Mouse (Mus musculus) subcutaneous adipose tissue, adult 2 months (tissue): ENCODE results near the gene Ankar. TPM values are rescaled to one million over a fixed set of nuclear protein-coding genes. Genes with fewer than 3 reads are reported as not detected.

Source experiments
- polyA plus RNA-seq: library from polyadenylated mRNA; depleted of rRNA; stranded (reverse); fragments of >200 nt; gene quantifications from 2 replicates; pipeline ENCODE4 v1.2.3, GENCODE M21; 2012; ENCODE audit warnings: low replicate concordance; rRNA removed

The Ankar gene
- not detected in 2 replicates for polyA plus RNA-seq

DNA sequence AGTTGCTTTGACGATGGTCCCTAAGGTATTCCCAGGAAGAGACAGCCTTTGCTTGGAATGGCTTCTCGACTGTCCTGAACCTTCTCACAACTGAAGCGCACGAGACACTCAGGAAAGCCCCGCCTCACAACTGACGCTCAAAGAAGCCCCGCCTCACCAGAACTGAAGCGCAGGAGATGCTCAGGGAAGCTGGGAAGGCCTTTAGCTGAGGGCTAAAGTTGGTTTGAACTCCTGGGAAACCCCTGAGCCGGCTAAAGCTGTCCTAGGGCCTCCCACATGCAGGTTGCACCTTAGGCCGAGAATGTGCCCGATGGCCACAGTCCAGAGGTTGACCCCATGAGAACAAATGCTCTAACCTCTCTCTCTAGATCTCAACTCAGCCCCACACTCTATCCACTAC lies at the start of gene Ankar:
TSS of gene Ankar (minus strand) at position 101 of the 400 bp plus-strand sequence.

DNA sequence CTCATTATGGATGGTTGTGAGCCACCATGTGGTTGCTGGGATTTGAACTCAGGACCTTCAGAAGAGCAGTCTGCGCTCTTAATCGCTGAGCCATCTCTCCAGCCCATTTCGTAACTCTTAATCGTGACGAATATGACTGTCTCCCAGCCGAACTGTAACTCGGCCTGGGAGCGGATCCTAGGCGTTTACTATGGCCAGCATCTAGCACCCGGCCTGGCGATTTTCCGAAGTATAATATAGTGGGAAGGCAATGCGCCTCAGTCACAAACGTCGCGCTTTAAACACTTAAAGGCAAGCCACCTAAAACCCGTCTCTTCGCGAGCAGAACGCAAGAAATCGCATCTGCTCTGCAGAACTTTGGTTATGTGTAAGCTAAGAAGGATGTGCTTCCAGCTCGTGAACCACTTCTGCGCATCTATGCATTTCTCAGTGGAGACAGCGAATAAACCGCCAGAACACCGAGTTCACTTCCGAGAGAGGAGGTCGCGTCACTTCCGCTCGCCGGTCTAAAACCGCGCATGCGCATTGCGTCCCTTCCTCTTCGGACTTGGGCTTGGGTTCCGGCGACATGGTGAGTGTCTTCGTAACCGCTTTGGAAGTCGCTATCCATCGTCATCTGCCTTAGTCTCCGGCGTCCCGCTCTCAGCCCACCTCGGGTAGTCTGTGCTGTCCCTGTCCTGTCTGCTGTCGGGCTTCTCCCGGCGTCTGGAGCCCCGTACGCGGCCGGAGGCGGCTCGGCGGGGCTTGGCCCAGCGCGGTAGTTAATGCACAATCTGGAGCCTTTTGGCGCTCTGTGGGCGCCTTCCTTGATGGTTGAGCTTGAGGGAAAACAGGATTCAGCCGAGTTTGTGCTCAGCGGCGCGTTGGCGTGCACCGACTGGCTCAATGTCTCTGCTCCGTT lies 10.6 kb upstream of the Ankar start, which contains the start of gene Rpl37a:
TSS of gene Rpl37a (plus strand) at position 538 of the 901 bp plus-strand sequence.

Other genes starting within 250 kb of the Ankar start
- gene March4, start 163.6 kb downstream of the Ankar start, polyA plus RNA-seq, result not detected in 2 replicates
- 25.3 and 41.0 TPM in 2 replicates for gene Smarcal1, start 117.3 kb downstream of the Ankar start, polyA plus RNA-seq
- gene Rpl37a, start 10.7 kb upstream of the Ankar start, polyA plus RNA-seq, result 471 and 974 TPM in 2 replicates
- gene Igfbp2, start 123.9 kb upstream of the Ankar start, polyA plus RNA-seq, result 0.77 and 14.0 TPM in 2 replicates
- gene Igfbp5, start 174.3 kb upstream of the Ankar start, polyA plus RNA-seq, result 98.1 and 291 TPM in 2 replicates